Mouse (Mus musculus) C2C12 (cell line): ENCODE measurements around the gene Slc1a4. TPM values are rescaled to one million over a fixed set of nuclear protein-coding genes. Genes with fewer than 3 reads are reported as not detected.

Source experiments
- H3K27me3 ChIP-seq: one replicate; pipeline ENCODE4 v1.6.1; 2011; ENCODE audit not compliant: control insufficient read depth, insufficient read depth, insufficient read length
- H3K36me3 ChIP-seq: one replicate; pipeline ENCODE4 v1.6.1; 2011; ENCODE audit not compliant: control insufficient read depth, insufficient read depth
- H3K4me3 ChIP-seq: one replicate; pipeline ENCODE4 v1.5.1; 2011; ENCODE audit warnings: mild to moderate bottlenecking, control low read depth; ENCODE audit not compliant: poor library complexity, insufficient read depth, severe bottlenecking
- H3K79me2 ChIP-seq: one replicate; pipeline ENCODE4 v1.6.1; 2011; ENCODE audit not compliant: control insufficient read depth, insufficient read depth
- H3K79me3 ChIP-seq: one replicate; pipeline ENCODE4 v1.6.1; 2011; ENCODE audit warnings: low read depth, control low read depth
- H3ac ChIP-seq: one replicate; pipeline ENCODE3; 2011; ENCODE audit warnings: low read depth; ENCODE audit not compliant: control insufficient read depth, insufficient read length
- CEBPB ChIP-seq: IDR thresholded peaks from one replicate; pipeline ENCODE4 v1.6.1; 2011; ENCODE audit warnings: low read depth, mild to moderate bottlenecking, control low read depth, moderate library complexity
- CTCF ChIP-seq: IDR thresholded peaks from one replicate; pipeline ENCODE4 v1.5.1; 2011; ENCODE audit not compliant: control insufficient read depth, insufficient read depth, insufficient read length
- FOSL1 ChIP-seq: IDR thresholded peaks from one replicate; pipeline ENCODE4 v1.8.0; 2011; ENCODE audit warnings: mild to moderate bottlenecking, low read length; ENCODE audit not compliant: poor library complexity, insufficient read depth, severe bottlenecking
- MAX ChIP-seq: IDR thresholded peaks from one replicate; pipeline ENCODE4 v1.6.1; 2011; ENCODE audit warnings: mild to moderate bottlenecking, control low read depth
- MYOD1 ChIP-seq: IDR thresholded peaks from one replicate; pipeline ENCODE4 v1.6.1; 2011; ENCODE audit warnings: low read depth; ENCODE audit not compliant: control insufficient read depth, insufficient read length
- MYOG ChIP-seq: IDR thresholded peaks from one replicate; pipeline ENCODE4 v1.6.1; 2011; ENCODE audit not compliant: control insufficient read depth, insufficient read length; ENCODE audit errors: extremely low read depth
- USF1 ChIP-seq: IDR thresholded peaks from one replicate; pipeline ENCODE4 v1.6.1; 2011; ENCODE audit warnings: low read depth, mild to moderate bottlenecking, control low read depth, moderate library complexity
- long read RNA-seq, 2 experiments: library from polyadenylated mRNA; unstranded; transcript quantifications; one replicate each; pipeline ENCODE4 v2.0.0; 2019 to 2020
- polyA plus RNA-seq: library from polyadenylated mRNA; unstranded; fragments of >200 nt; fragmentation: generic; extraction: Trizol; gene quantifications from one replicate; pipeline ENCODE4 v1.2.1, GENCODE M21; 2012; ENCODE audit warnings: missing spikeins

The Slc1a4 gene
- polyA plus RNA-seq = 19.8 TPM
- long read RNA-seq, experiment 1, transcript Slc1a4-202 (8 exons, 3,926 nt) = major isoform, 15 of 20 reads
- long read RNA-seq, experiment 1, partial matches to known transcripts = 0 of 20 reads
- long read RNA-seq, experiment 1, other reads (novel, unspliced or antisense) = 5 of 20 reads
- long read RNA-seq, experiment 2, transcript Slc1a4-202 (8 exons, 3,926 nt) = major isoform, 149 of 162 reads
- long read RNA-seq, experiment 2, partial matches to known transcripts = 8 of 162 reads
- long read RNA-seq, experiment 2, other reads (novel, unspliced or antisense) = 5 of 162 reads

DNA sequence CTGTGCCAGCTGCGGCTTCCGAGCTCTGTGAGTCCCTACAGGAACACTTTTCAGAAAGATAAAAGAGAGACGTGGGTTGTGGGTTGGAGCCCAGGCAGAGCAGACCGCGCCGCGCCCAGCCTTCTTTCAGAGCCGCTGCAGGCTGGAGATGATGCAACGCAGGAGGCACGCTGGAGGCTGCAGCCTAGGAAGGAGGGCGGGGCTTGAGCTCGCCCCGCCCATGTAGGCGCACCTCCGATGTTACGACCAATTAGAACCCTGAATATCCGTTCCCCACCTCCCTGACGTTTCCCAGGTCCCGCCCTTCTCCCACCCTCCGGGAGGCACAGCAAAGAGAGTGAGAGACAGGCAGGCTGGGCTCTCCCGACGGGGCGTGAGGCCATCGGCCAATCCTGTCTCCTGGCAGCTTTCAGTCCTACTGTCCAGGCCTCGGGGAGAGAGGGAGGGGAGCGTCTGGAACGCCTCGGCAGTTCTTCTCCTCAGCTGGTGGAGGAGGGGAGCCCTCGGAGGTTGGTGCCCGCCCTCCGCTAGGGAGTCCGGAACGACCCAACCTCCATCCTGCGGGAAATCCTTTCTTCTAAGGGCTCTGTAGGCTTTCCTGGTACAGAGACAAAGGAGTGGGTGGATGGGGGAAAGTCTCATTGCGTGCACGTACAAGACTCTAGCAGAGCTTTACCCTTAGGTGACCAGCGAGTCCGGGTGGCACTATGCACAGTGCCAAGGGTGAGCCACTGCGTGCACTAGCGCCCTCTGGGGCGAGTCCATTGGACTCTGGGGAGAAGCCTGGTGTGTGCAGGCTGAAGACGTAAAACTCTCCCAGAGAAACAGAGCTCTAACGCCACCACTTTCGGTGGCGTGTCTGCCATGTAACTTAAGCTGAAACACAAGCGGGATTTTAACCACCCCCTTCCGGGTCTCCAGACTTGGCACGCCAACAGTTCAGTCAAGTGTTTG lies at the start of gene Slc1a4:
Gene Slc1a4 (minus strand): TSS at position 153 of the 954 bp plus-strand sequence.
- TF ChIP-seq MYOD1 = no peak
- TF ChIP-seq CEBPB = peak; percentile 97
- TF ChIP-seq CTCF = peak; percentile 92
- TF ChIP-seq USF1 = no peak
- TF ChIP-seq MAX = peak; percentile 93
- H3K27me3 ChIP-seq = no peaks in the 10 kb centered on the region
- peaks cover 45% of the 10 kb centered on the region for H3K79me2 ChIP-seq
- peaks cover 12% of the 10 kb centered on the region for H3K36me3 ChIP-seq
- peak within 1 kb of the TSS; percentile 84 for H3ac ChIP-seq
- peaks cover 26% of the 10 kb centered on the region for H3K79me3 ChIP-seq
- H3K4me3 ChIP-seq = peak within 1 kb of the TSS; percentile 85

DNA sequence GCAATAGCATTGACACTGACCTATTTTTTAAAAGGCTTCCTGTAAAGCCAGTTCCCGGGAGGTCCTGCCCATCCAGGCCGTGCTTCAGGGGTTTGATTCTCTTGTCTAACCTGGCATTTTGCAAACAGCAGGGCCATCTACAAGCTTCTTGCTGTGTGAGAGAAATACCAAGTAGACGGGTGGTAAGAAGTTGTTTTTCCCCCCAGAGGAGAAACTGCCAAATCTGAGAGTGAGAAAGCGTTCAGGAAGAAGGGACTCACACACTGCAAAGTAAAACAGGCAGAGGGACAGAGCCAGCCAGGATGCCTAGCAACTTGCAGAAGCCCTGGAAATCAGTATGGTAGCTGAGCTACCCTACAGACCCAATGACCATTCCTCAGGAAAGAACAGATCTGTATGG lies 47.6 kb upstream of the Slc1a4 start:
- Histone ChIP-seq H3K79me2 (no peaks in the 10 kb centered on the region), H3K79me3 (no peaks in the 10 kb centered on the region), H3K4me3 (no peak overlapping the region), H3ac (no peak overlapping the region), H3K36me3 (no peaks in the 10 kb centered on the region), H3K27me3 (peaks cover 5% of the 10 kb centered on the region)
- TF ChIP-seq MYOD1 = no peak
- no peak for TF ChIP-seq USF1
- no peak for TF ChIP-seq MYOG
- TF ChIP-seq FOSL1 = no peak
- no peak for TF ChIP-seq MAX
- TF ChIP-seq CEBPB = no peak
- no peak for TF ChIP-seq CTCF

DNA sequence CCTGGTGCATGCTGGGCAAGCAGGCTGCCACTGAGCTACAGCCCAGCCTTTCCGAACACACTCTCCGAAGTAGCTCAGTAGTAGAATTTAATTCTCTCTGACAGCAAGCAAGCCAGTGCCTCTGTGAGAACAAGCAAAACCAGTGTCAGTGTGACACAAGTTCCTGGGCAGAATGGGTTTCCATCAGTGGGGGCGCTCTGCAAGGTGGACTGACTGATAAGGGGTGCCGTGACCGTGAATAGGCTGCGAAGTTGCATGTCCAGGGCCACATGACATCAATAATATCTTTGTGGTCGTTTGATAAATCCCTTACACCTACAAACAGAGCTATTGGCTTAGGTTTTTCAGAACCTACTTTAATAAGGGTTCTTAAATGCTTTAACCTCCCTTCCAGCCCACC lies 44.1 kb upstream of the Slc1a4 start:
- Histone ChIP-seq H3K4me3 (no peak overlapping the region), H3K27me3 (no peaks in the 10 kb centered on the region), H3K79me3 (no peaks in the 10 kb centered on the region), H3ac (no peak overlapping the region), H3K36me3 (no peaks in the 10 kb centered on the region), H3K79me2 (no peaks in the 10 kb centered on the region)
- TF ChIP-seq MYOD1 = no peak
- TF ChIP-seq FOSL1 = no peak
- no peak for TF ChIP-seq CTCF
- TF ChIP-seq MYOG = no peak
- TF ChIP-seq MAX = no peak
- no peak for TF ChIP-seq USF1
- no peak for TF ChIP-seq CEBPB

GRCm38 (mm10) chr11:20372616-20373211 lies 40.2 kb upstream of the Slc1a4 start:
- TF ChIP-seq CTCF (no peak), FOSL1 (no peak), CEBPB (no peak), MYOD1 (no peak), MYOG (no peak), USF1 (no peak), MAX (no peak)
- no peaks in the 10 kb centered on the region for H3K79me3 ChIP-seq
- no peaks in the 10 kb centered on the region for H3K79me2 ChIP-seq
- H3ac ChIP-seq = no peak overlapping the region
- H3K27me3 ChIP-seq = no peaks in the 10 kb centered on the region
- no peak overlapping the region for H3K4me3 ChIP-seq
- H3K36me3 ChIP-seq = no peaks in the 10 kb centered on the region

DNA sequence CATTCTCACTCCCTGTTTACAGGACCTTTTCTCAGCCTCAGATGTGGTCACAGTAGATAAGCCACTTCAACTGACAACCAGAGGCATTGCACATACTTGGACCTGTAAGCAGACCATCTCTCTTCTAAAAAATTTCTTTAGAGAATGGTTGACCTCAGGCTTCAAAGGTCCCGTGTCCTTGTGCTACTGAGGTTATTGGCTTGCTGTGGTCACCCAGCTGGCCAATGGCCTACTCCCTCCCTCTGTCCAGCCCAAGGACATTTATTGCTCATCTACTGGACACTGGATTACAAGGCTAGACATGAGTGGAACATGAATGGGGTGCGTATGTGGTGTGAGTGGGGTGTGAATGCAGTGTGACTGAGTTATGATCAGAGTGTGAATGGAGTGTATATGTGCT lies 38.0 kb upstream of the Slc1a4 start:
- Histone ChIP-seq H3ac (no peak overlapping the region), H3K79me2 (no peaks in the 10 kb centered on the region), H3K27me3 (no peaks in the 10 kb centered on the region), H3K79me3 (no peaks in the 10 kb centered on the region), H3K4me3 (no peak overlapping the region), H3K36me3 (no peaks in the 10 kb centered on the region)
- TF ChIP-seq USF1 (no peak), CTCF (no peak), MYOG (no peak), CEBPB (no peak), FOSL1 (no peak), MYOD1 (no peak), MAX (no peak)
